Mouse (Mus musculus): ENCODE measurements around the gene Lysmd4. TPM values are rescaled to one million over a fixed set of nuclear protein-coding genes. Genes with fewer than 3 reads are reported as not detected.

The Lysmd4 gene
- total and polyA plus RNA-seq, 3 experiments = 4.0 to 12.0 (median 5.0) TPM

DNA sequence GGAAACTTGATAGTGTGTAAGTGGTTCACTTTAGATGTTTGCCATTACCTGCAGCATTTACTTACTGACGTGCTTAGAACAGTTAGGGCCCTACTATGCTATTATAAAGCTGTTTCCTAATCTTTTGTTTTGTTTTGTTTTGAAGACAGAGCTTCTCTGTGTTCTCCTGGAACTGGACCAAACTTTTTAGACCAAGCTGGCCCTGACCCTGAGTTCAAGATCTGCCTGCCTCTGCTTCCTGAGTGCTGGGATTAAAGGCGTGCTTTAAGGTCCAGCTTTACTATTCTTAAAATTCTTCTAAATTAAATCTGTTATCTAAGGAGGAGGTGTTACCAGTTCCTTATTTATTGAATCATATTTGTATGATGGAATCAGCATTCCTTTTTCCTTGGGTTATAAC, 23.7 kb downstream of the Lysmd4 start:
- in situ Hi-C loops (cut with MboI; ENCODE audit: low pct_ligation_motif_present, low pct_unique_long_range_greater_than_20kb, low sequenced_read_pairs) = loop anchor here (25.0 kb wide), 2 partner anchors 116 to 266 kb away; partner anchors contain the start of gene Mef2a
- H3K27me3 ChIP-seq (replicated peaks) = no peaks in the 10 kb centered on the region
- no peak overlapping the region for H3K4me2 ChIP-seq (ENCODE audit: insufficient read depth, low read depth, poor library complexity, severe bottlenecking)
- H3K27ac ChIP-seq (ENCODE audit: insufficient read depth, low read depth) = no peak overlapping the region; the same call in 1 of the 2 replicates
- dilution Hi-C loops (cut with MboI; ENCODE audit: extremely low pct_ligation_motif_present, extremely low pct_unique_long_range_greater_than_20kb, low sequenced_read_pairs) = no loop called here
- no peak overlapping the region for H3K4me3 ChIP-seq (replicated peaks in 1 of 3; ENCODE audit: low read depth in 2 of 3, low read length in 2 of 3, poor library complexity in 1 of 3)
- DNase-seq (ENCODE audit: extremely low read depth) = no peak
- H3K4me1 ChIP-seq (ENCODE audit: control insufficient read depth in 1 of 2, insufficient read depth in 2 of 2) = peaks cover 2 to 42% of the 10 kb centered on the region in 2 experiments; a peak in 3 of 4 replicates
- peaks cover 7% of the 10 kb centered on the region; the same call in 1 of the 2 replicates for H3K79me2 ChIP-seq (replicated peaks; ENCODE audit: control insufficient read depth, extremely low read depth, insufficient read depth, poor library complexity, severe bottlenecking)
- H3K36me3 ChIP-seq (replicated peaks in 1 of 2; ENCODE audit: control insufficient read depth in 1 of 2, insufficient read depth in 1 of 2, low read length in 1 of 2) = peaks cover 18 to 59% of the 10 kb centered on the region in 2 experiments
- no peak overlapping the region for H3K9ac ChIP-seq (ENCODE audit: insufficient read depth, low read depth)
- no peaks in the 10 kb centered on the region for H3K9me3 ChIP-seq (replicated peaks; ENCODE audit: low read length)
- TF ChIP-seq RAD21 (IDR thresholded peaks at IDR 0.05; ENCODE audit: low read depth, low read length) (no peak), E2F4 (IDR thresholded peaks at IDR 0.05; ENCODE audit: insufficient replicate concordance, low read depth, low read length) (no peak), USF1 (IDR thresholded peaks at IDR 0.05; ENCODE audit: low read depth, low read length) (no peak), IRF4 (IDR thresholded peaks at IDR 0.05; ENCODE audit: low read depth, low read length) (no peak), RCOR1 (conservative IDR thresholded peaks at IDR 0.05; ENCODE audit: low read depth, low read length) (no peak), TCF12 (IDR thresholded peaks at IDR 0.05; ENCODE audit: low read depth, low read length) (no peak), CHD1 (IDR thresholded peaks at IDR 0.05; ENCODE audit: low read depth, low read length) (no peak), JUND (conservative IDR thresholded peaks at IDR 0.05; ENCODE audit: low read depth, low read length) (no peak), SMC3 (IDR thresholded peaks at IDR 0.05; ENCODE audit: low read depth, low read length) (no peak), NELFE (IDR thresholded peaks at IDR 0.05; ENCODE audit: low read depth, low read length) (no peak), EP300 (IDR thresholded peaks at IDR 0.05; ENCODE audit: low read length) (no peak), ZC3H11A (IDR thresholded peaks at IDR 0.05; ENCODE audit: low read depth, low read length) (no peak), BHLHE40 (IDR thresholded peaks at IDR 0.05; ENCODE audit: low read depth, low read length) (no peak), GABPA (IDR thresholded peaks at IDR 0.05; ENCODE audit: insufficient replicate concordance, low read depth, low read length) (no peak), PAX5 (IDR thresholded peaks at IDR 0.05; ENCODE audit: low read length) (no peak), NRF1 (IDR thresholded peaks at IDR 0.05; ENCODE audit: low read depth, low read length) (no peak), ZNF384 (IDR thresholded peaks at IDR 0.05; ENCODE audit: low read depth, low read length) (no peak), JUN (IDR thresholded peaks at IDR 0.05; ENCODE audit: insufficient read depth, low read depth, low read length) (no peak)

DNA sequence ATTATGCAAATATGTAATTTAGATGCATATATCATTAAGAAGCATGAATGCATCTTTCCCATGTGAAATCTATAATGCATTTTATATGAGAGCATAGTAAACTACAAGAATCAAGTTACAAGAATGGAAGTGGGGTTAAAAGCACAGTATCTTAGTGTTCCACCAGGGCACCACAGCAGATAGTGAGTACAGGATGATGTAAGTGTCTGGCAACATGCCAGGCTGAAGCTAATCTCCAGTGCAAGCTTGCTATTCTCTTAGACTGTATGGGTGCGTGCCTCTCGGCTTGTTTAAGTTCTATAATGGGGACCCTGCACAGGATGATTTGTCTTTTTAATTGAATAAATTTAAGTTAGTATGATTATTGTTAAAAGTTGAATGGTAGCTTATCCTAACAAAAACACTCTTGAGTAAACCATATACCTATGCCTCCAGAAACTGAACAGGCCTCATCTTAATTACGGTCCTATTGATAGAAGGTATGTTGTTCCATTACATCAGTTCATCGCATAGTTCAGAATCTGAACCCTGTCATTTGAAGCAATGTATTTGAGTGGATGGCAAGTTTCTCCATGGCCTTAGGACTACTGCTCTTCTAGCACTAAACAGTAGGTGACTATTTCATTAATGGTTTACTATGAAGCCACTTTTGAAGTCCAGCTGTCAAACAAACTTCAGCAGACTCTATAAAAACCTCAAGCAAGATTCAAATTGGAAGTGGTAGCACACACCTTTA, 37.7 kb downstream of the Lysmd4 start:
- no peak overlapping the region for H3K4me3 ChIP-seq (replicated peaks in 1 of 3; ENCODE audit: low read depth in 2 of 3, low read length in 2 of 3, poor library complexity in 1 of 3)
- H3K27ac ChIP-seq (ENCODE audit: insufficient read depth, low read depth) = peak overlapping the region; percentile 36
- DNase-seq (ENCODE audit: extremely low read depth) = peak; percentile 21
- in situ Hi-C loops (cut with MboI; ENCODE audit: low pct_ligation_motif_present, low pct_unique_long_range_greater_than_20kb, low sequenced_read_pairs) (no loop called here), dilution Hi-C loops (cut with MboI; ENCODE audit: extremely low pct_ligation_motif_present, extremely low pct_unique_long_range_greater_than_20kb, low sequenced_read_pairs) (no loop called here)
- no peaks in the 10 kb centered on the region for H3K9me3 ChIP-seq (replicated peaks; ENCODE audit: low read length)
- peaks cover 15% of the 10 kb centered on the region for H3K79me2 ChIP-seq (replicated peaks; ENCODE audit: control insufficient read depth, extremely low read depth, insufficient read depth, poor library complexity, severe bottlenecking)
- no peak overlapping the region for H3K4me2 ChIP-seq (ENCODE audit: insufficient read depth, low read depth, poor library complexity, severe bottlenecking)
- peaks cover 39 to 74% of the 10 kb centered on the region in 2 experiments for H3K36me3 ChIP-seq (replicated peaks in 1 of 2; ENCODE audit: control insufficient read depth in 1 of 2, insufficient read depth in 1 of 2, low read length in 1 of 2)
- H3K9ac ChIP-seq (ENCODE audit: insufficient read depth, low read depth) = no peak overlapping the region
- H3K27me3 ChIP-seq (replicated peaks) = no peaks in the 10 kb centered on the region
- TF ChIP-seq SMC3 (IDR thresholded peaks at IDR 0.05; ENCODE audit: low read depth, low read length) = no peak
- TF ChIP-seq E2F4 (IDR thresholded peaks at IDR 0.05; ENCODE audit: insufficient replicate concordance, low read depth, low read length) = no peak
- TF ChIP-seq JUN (IDR thresholded peaks at IDR 0.05; ENCODE audit: insufficient read depth, low read depth, low read length) = no peak
- no peak for TF ChIP-seq MAFK (IDR thresholded peaks at IDR 0.05; ENCODE audit: insufficient replicate concordance, low read length)
- no peak for TF ChIP-seq NRF1 (IDR thresholded peaks at IDR 0.05; ENCODE audit: low read depth, low read length)
- TF ChIP-seq ETS1 (conservative IDR thresholded peaks at IDR 0.05; ENCODE audit: low read depth, low read length) = no peak
- TF ChIP-seq CHD1 (IDR thresholded peaks at IDR 0.05; ENCODE audit: low read depth, low read length) = no peak
- TF ChIP-seq CTCF (conservative IDR thresholded peaks at IDR 0.05 in 1 of 2, IDR thresholded peaks at IDR 0.05 in 1 of 2; ENCODE audit: low read depth in 2 of 2, low read length in 2 of 2) = no peak
- TF ChIP-seq ZC3H11A (IDR thresholded peaks at IDR 0.05; ENCODE audit: low read depth, low read length) = no peak
- TF ChIP-seq SIN3A (IDR thresholded peaks at IDR 0.05; ENCODE audit: low read length) = no peak
- TF ChIP-seq POLR2AphosphoS2 (IDR thresholded peaks at IDR 0.05; ENCODE audit: low read depth, low read length) = no peak
- TF ChIP-seq MAX (IDR thresholded peaks at IDR 0.05; ENCODE audit: low read length) = no peak
- TF ChIP-seq ZNF384 (IDR thresholded peaks at IDR 0.05; ENCODE audit: low read depth, low read length) = no peak
- TF ChIP-seq TBP (conservative IDR thresholded peaks at IDR 0.05; ENCODE audit: low read depth, low read length) = no peak
- no peak for TF ChIP-seq ZKSCAN1 (IDR thresholded peaks at IDR 0.05; ENCODE audit: borderline replicate concordance, low read depth, low read length)
- no peak for TF ChIP-seq UBTF (IDR thresholded peaks at IDR 0.05; ENCODE audit: low read depth, low read length)
- no peak for TF ChIP-seq HCFC1 (IDR thresholded peaks at IDR 0.05; ENCODE audit: low read depth, low read length)
- TF ChIP-seq RCOR1 (conservative IDR thresholded peaks at IDR 0.05; ENCODE audit: low read depth, low read length) = no peak
- H3K4me1 ChIP-seq (ENCODE audit: control insufficient read depth in 1 of 2, insufficient read depth in 2 of 2) = no peaks in the 10 kb centered on the region

All from CH12.LX (cell line).